Mouse (Mus musculus) MEL (cell line): ENCODE measurements around the gene Krtap9-3. TPM values are rescaled to one million over a fixed set of nuclear protein-coding genes. Genes with fewer than 3 reads are reported as not detected.

Experiments
- DNase-seq: peaks from one replicate; pipeline ENCODE4 v3.0.0; 2011; ENCODE audit warnings: low read depth, low spot score
- H3K27ac ChIP-seq: 2 replicates; pipeline ENCODE4 v1.5.1; 2012; ENCODE audit warnings: low read depth, mild to moderate bottlenecking, control low read depth, low read length, moderate library complexity; ENCODE audit not compliant: control insufficient read depth
- H3K27me3 ChIP-seq, 2 experiments: fragments of 150-350 bp in 1 of 2; sonication (generic) in 1 of 2; 2 replicates each; pipeline ENCODE4 v1.6.1; 2012; ENCODE audit warnings: low read length in 2 of 2, mild to moderate bottlenecking in 2 of 2, improper control_type of control experiment in 1 of 2, moderate library complexity in 1 of 2; ENCODE audit not compliant: insufficient read depth in 2 of 2, control insufficient read depth in 1 of 2
- H3K36me3 ChIP-seq, 2 experiments: 2 replicates each; pipeline ENCODE4 v1.6.1; 2012 to 2014; ENCODE audit warnings: low read length in 2 of 2, improper control_type of control experiment in 1 of 2, inconsistent platforms in 1 of 2, mild to moderate bottlenecking in 1 of 2; ENCODE audit not compliant: insufficient read depth in 2 of 2, control insufficient read depth in 1 of 2
- H3K4me1 ChIP-seq, 2 experiments: fragments of 150-350 bp in 1 of 2; sonication (generic) in 1 of 2; 2 replicates each; pipeline ENCODE4 v1.6.1; 2012; ENCODE audit warnings: low read length in 2 of 2, improper control_type of control experiment in 1 of 2, mild to moderate bottlenecking in 1 of 2; ENCODE audit not compliant: insufficient read depth in 2 of 2, control insufficient read depth in 1 of 2
- H3K4me3 ChIP-seq, 2 experiments: fragments of 150-350 bp in 1 of 2; sonication (generic) in 1 of 2; 2 replicates each; pipeline ENCODE4 v1.5.1; 2012; ENCODE audit warnings: low read depth in 2 of 2, low read length in 2 of 2, mild to moderate bottlenecking in 2 of 2, moderate library complexity in 2 of 2, control low read depth in 1 of 2, improper control_type of control experiment in 1 of 2; ENCODE audit not compliant: control insufficient read depth in 1 of 2, insufficient read depth in 1 of 2
- H3K79me2 ChIP-seq: 2 replicates; pipeline ENCODE4 v1.6.1; 2012; ENCODE audit warnings: mild to moderate bottlenecking, low read length, moderate library complexity; ENCODE audit not compliant: control insufficient read depth, poor library complexity, insufficient read depth
- H3K9ac ChIP-seq: 2 replicates; pipeline ENCODE4 v1.6.1; 2012; ENCODE audit warnings: low read depth, mild to moderate bottlenecking, control low read depth, low read length, moderate library complexity; ENCODE audit not compliant: control insufficient read depth, poor library complexity, severe bottlenecking
- H3K9me3 ChIP-seq: fragments of 150-350 bp; sonication (generic); replicated peaks from 2 replicates; pipeline ENCODE4 v1.6.1; 2012; ENCODE audit warnings: mild to moderate bottlenecking, low read length, improper control_type of control experiment, moderate library complexity; ENCODE audit not compliant: insufficient read depth
- BHLHE40 ChIP-seq: IDR thresholded peaks from 2 replicates; pipeline ENCODE4 v1.6.1; 2012; ENCODE audit warnings: low read depth, mild to moderate bottlenecking, inconsistent platforms, low read length, improper control_type of control experiment, borderline replicate concordance
- CHD2 ChIP-seq: IDR thresholded peaks from 2 replicates; pipeline ENCODE4 v1.6.1; 2011; ENCODE audit warnings: low read length, improper control_type of control experiment
- CTCF ChIP-seq, 3 experiments: IDR thresholded peaks in 2 of 3; conservative IDR thresholded peaks in 1 of 3; 2 replicates each; pipeline ENCODE4 v1.5.1; 2011 to 2012; ENCODE audit warnings: low read length in 3 of 3, low read depth in 2 of 3, mild to moderate bottlenecking in 2 of 3, improper control_type of control experiment in 1 of 3, inconsistent platforms in 1 of 3, mixed read lengths in 1 of 3, moderate library complexity in 1 of 3; ENCODE audit not compliant: control insufficient read depth in 1 of 3, insufficient read depth in 1 of 3, poor library complexity in 1 of 3, severe bottlenecking in 1 of 3
- EP300 ChIP-seq, 2 experiments: IDR thresholded peaks; 2 replicates each; pipeline ENCODE4 v1.6.1; 2011; ENCODE audit warnings: improper control_type of control experiment in 2 of 2, low read length in 2 of 2, low read depth in 1 of 2, mild to moderate bottlenecking in 1 of 2
- GATA1 ChIP-seq: IDR thresholded peaks from 2 replicates; pipeline ENCODE4 v1.6.1; 2011; ENCODE audit warnings: low read depth, low read length, improper control_type of control experiment
- KAT2A ChIP-seq: conservative IDR thresholded peaks from 2 replicates; pipeline ENCODE4 v1.6.1; 2012; ENCODE audit warnings: low read depth, low read length, improper control_type of control experiment, inconsistent platforms
- MAFK ChIP-seq: IDR thresholded peaks from 2 replicates; pipeline ENCODE4 v1.6.1; 2011; ENCODE audit warnings: low read depth, mild to moderate bottlenecking, low read length, improper control_type of control experiment, borderline replicate concordance
- MAX ChIP-seq: IDR thresholded peaks from 2 replicates; pipeline ENCODE4 v1.6.1; 2011; ENCODE audit warnings: low read length, improper control_type of control experiment
- MAZ ChIP-seq: IDR thresholded peaks from 2 replicates; pipeline ENCODE4 v1.6.1; 2012; ENCODE audit warnings: low read depth, mild to moderate bottlenecking, inconsistent platforms, low read length, improper control_type of control experiment
- MEF2A ChIP-seq: IDR thresholded peaks from 2 replicates; pipeline ENCODE4 v1.6.1; 2014; ENCODE audit warnings: low read depth, mild to moderate bottlenecking, inconsistent platforms, low read length, improper control_type of control experiment; ENCODE audit not compliant: poor library complexity, insufficient replicate concordance, severe bottlenecking; ENCODE audit errors: extremely low read depth
- MYC ChIP-seq: IDR thresholded peaks from 2 replicates; pipeline ENCODE4 v1.6.1; 2011; ENCODE audit warnings: low read depth, mild to moderate bottlenecking, low read length, improper control_type of control experiment, moderate library complexity
- NELFE ChIP-seq: IDR thresholded peaks from 2 replicates; pipeline ENCODE4 v1.6.1; 2011; ENCODE audit warnings: low read depth, low read length, improper control_type of control experiment
- NRF1 ChIP-seq: IDR thresholded peaks from 2 replicates; pipeline ENCODE4 v1.6.1; 2014; ENCODE audit warnings: low read depth, mild to moderate bottlenecking, inconsistent platforms, low read length, improper control_type of control experiment, moderate library complexity; ENCODE audit not compliant: poor library complexity, insufficient read depth, severe bottlenecking
- POLR2A ChIP-seq, 2 experiments: IDR thresholded peaks; 2 replicates each; pipeline ENCODE4 v1.6.1; 2011 to 2012; ENCODE audit warnings: low read length in 2 of 2, mild to moderate bottlenecking in 2 of 2, control low read depth in 1 of 2, improper control_type of control experiment in 1 of 2, low read depth in 1 of 2, moderate library complexity in 1 of 2; ENCODE audit not compliant: control insufficient read depth in 1 of 2, insufficient read depth in 1 of 2, poor library complexity in 1 of 2
- POLR2AphosphoS2 ChIP-seq: IDR thresholded peaks from 2 replicates; pipeline ENCODE4 v1.6.1; 2011; ENCODE audit warnings: low read length, improper control_type of control experiment
- RAD21 ChIP-seq: IDR thresholded peaks from 2 replicates; pipeline ENCODE4 v1.6.1; 2011; ENCODE audit warnings: mild to moderate bottlenecking, low read depth, low read length, improper control_type of control experiment
- SMC3 ChIP-seq: IDR thresholded peaks from 2 replicates; pipeline ENCODE4 v1.6.1; 2011; ENCODE audit warnings: low read depth, low read length, improper control_type of control experiment
- TAL1 ChIP-seq: IDR thresholded peaks from 2 replicates; pipeline ENCODE4 v1.6.1; 2012; ENCODE audit warnings: mild to moderate bottlenecking, inconsistent platforms, low read length, moderate library complexity, mixed read lengths
- TBP ChIP-seq: IDR thresholded peaks from 2 replicates; pipeline ENCODE4 v1.8.0; 2011; ENCODE audit warnings: low read depth, low read length, improper control_type of control experiment
- USF1 ChIP-seq: IDR thresholded peaks from 2 replicates; pipeline ENCODE4 v1.6.1; 2014; ENCODE audit warnings: low read depth, mild to moderate bottlenecking, inconsistent platforms, low read length, improper control_type of control experiment, moderate library complexity
- USF2 ChIP-seq, 2 experiments: IDR thresholded peaks; 2 replicates each; pipeline ENCODE4 v1.6.1; 2011 to 2012; ENCODE audit warnings: improper control_type of control experiment in 2 of 2, low read length in 2 of 2, borderline replicate concordance in 1 of 2, inconsistent platforms in 1 of 2, low read depth in 1 of 2, mild to moderate bottlenecking in 1 of 2; ENCODE audit not compliant: insufficient read depth in 1 of 2
- ZC3H11A ChIP-seq: IDR thresholded peaks from 2 replicates; pipeline ENCODE4 v1.6.1; 2012; ENCODE audit warnings: low read depth, mild to moderate bottlenecking, inconsistent platforms, low read length, improper control_type of control experiment
- ZKSCAN1 ChIP-seq: IDR thresholded peaks from 2 replicates; pipeline ENCODE4 v1.6.1; 2012; ENCODE audit warnings: low read depth, mild to moderate bottlenecking, inconsistent platforms, low read length, improper control_type of control experiment, moderate library complexity
- ZNF384 ChIP-seq: IDR thresholded peaks from 2 replicates; pipeline ENCODE4 v1.6.1; 2012; ENCODE audit warnings: low read depth, mild to moderate bottlenecking, inconsistent platforms, low read length, improper control_type of control experiment
- polyA plus RNA-seq, 2 experiments: library from polyadenylated mRNA; stranded (reverse) in 1 of 2; unstranded in 1 of 2; fragments of >175 nt in 1 of 2; fragments of >200 nt in 1 of 2; gene quantifications; 2 replicates each; pipeline versions ENCODE4 v1.2.1 to v1.2.4; 2012; ENCODE audit warnings: low replicate concordance in 2 of 2, low read depth in 1 of 2; ENCODE audit not compliant: insufficient read length in 2 of 2, insufficient read depth in 1 of 2, missing spikeins in 1 of 2
- total RNA-seq: library from RNA; depleted of rRNA; stranded (reverse); fragments of 300-350 nt; gene quantifications from 2 replicates; pipeline ENCODE4 v1.2.3, GENCODE M21; 2012

The Krtap9-3 gene
- total and polyA plus RNA-seq, 3 experiments: not detected

DNA sequence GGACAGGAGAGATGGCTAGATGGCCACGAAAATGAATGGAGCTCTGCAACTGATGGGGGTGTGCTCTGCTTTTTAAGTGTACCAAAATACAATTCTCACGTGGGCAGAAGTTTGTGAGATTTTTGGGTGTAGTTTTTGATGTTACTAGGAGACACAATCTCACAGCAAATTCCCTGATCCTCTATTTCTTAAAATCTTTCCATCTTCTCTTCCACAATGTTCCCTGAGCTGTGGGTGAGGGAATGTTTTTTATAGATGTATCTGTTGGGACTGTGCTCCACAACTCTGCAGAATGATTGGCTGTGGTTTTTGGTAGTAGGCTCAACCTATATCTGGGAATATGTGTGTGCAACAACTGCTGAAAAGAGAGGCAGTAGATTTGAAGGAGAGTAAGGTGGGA is 35.4 kb upstream of the Krtap9-3 start:
- Histone ChIP-seq H3K27me3 (no peaks in the 10 kb centered on the region), H3K9ac (no peak overlapping the region), H3K9me3 (no peaks in the 10 kb centered on the region), H3K27ac (no peak overlapping the region), H3K79me2 (no peaks in the 10 kb centered on the region), H3K36me3 (no peaks in the 10 kb centered on the region)
- no peak for DNase-seq
- TF ChIP-seq POLR2AphosphoS2 (no peak), EP300 (IDR thresholded peaks at IDR 0.05; ENCODE audit: low read depth in 1 of 2, low read length in 2 of 2) (no peak), GATA1 (no peak), RAD21 (no peak), TAL1 (no peak), USF2 (IDR thresholded peaks at IDR 0.05; ENCODE audit: borderline replicate concordance in 1 of 2, insufficient read depth in 1 of 2, low read depth in 1 of 2, low read length in 2 of 2) (no peak), NRF1 (no peak), POLR2A (IDR thresholded peaks at IDR 0.05; ENCODE audit: control insufficient read depth in 1 of 2, insufficient read depth in 1 of 2, low read depth in 1 of 2, low read length in 2 of 2, poor library complexity in 1 of 2) (no peak), ZKSCAN1 (no peak), KAT2A (no peak), CHD2 (no peak)
- TF ChIP-seq, all 39 proteins: peak for 0
- Histone ChIP-seq H3K4me1 (no peaks in the 10 kb centered on the region), H3K4me3 (no peak overlapping the region)

DNA sequence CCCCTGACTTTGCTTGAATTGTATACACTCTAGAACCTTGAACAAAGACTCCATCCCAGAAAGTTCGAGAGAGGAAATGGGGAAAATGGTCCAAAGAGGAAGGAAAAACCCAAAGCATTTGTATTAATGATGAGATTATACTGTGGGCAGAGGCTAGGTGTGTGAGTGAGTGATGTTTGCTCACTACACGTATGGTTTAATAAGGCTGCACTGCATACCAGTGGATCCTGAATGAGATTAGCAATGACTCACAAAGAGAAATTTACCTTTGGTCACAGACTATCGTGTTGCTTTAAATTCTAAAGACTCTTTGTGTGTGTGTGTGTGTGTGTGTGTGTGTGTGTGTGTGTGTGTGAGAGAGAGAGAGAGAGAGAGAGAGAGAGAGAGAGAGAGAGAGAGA is 33.0 kb upstream of the Krtap9-3 start:
- no peaks in the 10 kb centered on the region for H3K4me1 ChIP-seq
- TF ChIP-seq MAZ: no peak
- TF ChIP-seq ZNF384: no peak
- no peak for TF ChIP-seq SMC3
- TF ChIP-seq NELFE: no peak
- TF ChIP-seq POLR2AphosphoS2: no peak
- TF ChIP-seq CTCF (IDR thresholded peaks at IDR 0.05 in 2 of 3, conservative IDR thresholded peaks at IDR 0.05 in 1 of 3; ENCODE audit: control insufficient read depth in 1 of 3, insufficient read depth in 1 of 3, low read depth in 2 of 3, low read length in 3 of 3, poor library complexity in 1 of 3, severe bottlenecking in 1 of 3): no peak
- TF ChIP-seq ZKSCAN1: no peak
- TF ChIP-seq MAX: no peak
- no peak for TF ChIP-seq TBP
- TF ChIP-seq POLR2A (IDR thresholded peaks at IDR 0.05; ENCODE audit: control insufficient read depth in 1 of 2, insufficient read depth in 1 of 2, low read depth in 1 of 2, low read length in 2 of 2, poor library complexity in 1 of 2): no peak
- TF ChIP-seq MEF2A: no peak
- TF ChIP-seq CHD2: no peak
- TF ChIP-seq MYC: no peak
- TF ChIP-seq ZC3H11A: no peak
- no peak for TF ChIP-seq MAFK
- TF ChIP-seq USF1: no peak
- TF ChIP-seq BHLHE40: no peak
- H3K9me3 ChIP-seq: no peaks in the 10 kb centered on the region
- H3K9ac ChIP-seq: no peak overlapping the region
- H3K36me3 ChIP-seq: no peaks in the 10 kb centered on the region
- H3K27me3 ChIP-seq: no peaks in the 10 kb centered on the region
- DNase-seq: no peak
- no peaks in the 10 kb centered on the region for H3K79me2 ChIP-seq
- no peak overlapping the region for H3K27ac ChIP-seq
- no peak overlapping the region for H3K4me3 ChIP-seq
